Mouse (Mus musculus) small intestine, adult 2 months (tissue): ENCODE data around the gene Gm29797.

Source experiments
- CTCF ChIP-seq: fragments of 200-500 bp; IDR thresholded peaks from 2 replicates; pipeline ENCODE4 v1.5.1; 2012; ENCODE audit warnings: low read depth, mild to moderate bottlenecking, control low read depth, inconsistent platforms, low read length, moderate library complexity, mixed read lengths; ENCODE audit not compliant: insufficient replicate concordance, insufficient read length; ENCODE audit errors: extremely low read depth
- POLR2A ChIP-seq: fragments of 200-500 bp; IDR thresholded peaks from 2 replicates; pipeline ENCODE4 v1.6.1; 2012; ENCODE audit warnings: low read depth, mild to moderate bottlenecking, control low read depth, inconsistent platforms, low read length, moderate library complexity

DNA sequence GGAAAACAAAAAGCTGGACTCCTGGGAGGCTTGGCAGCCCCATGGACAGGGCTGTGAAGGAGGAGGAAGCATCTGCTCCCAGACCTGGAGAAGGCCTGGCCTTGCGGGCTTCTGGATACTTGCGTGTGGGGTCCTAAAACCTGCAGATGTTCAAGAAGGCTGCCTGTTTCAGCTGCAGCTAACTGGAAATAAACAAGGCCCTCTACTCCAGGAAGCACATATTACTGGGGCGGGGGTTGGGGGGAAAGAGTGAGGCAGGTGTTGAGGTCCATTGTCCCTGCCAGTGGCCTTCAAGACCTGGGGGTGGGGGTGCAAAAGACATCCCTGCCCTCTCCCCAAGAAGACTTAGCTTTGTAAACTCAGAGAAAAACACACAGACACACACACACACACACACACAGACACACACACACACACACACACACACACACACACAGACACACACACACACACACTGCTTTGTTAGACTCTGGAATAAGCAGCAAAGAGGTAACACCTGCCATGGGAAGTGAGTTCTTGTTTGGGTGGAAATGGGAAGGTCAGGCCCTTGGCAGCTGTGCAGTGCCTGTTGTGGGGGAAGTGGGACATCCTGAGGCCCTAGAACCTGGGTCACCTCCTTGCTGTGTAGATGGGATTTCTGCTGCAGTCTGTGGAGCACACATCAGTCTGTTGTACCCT lies 5.9 kb downstream of the Gm29797 start:
- TF ChIP-seq POLR2A (no peak), CTCF (no peak)
